Mouse (Mus musculus): ENCODE measurements around the gene Chl1.

Chl1 gene

GRCm38 (mm10) chr6:103665677-103666316, 155.4 kb downstream of the Chl1 start:
- no peak for DNase-seq (ENCODE audit: low spot score)

GRCm38 (mm10) chr6:103673111-103673510, 162.7 kb downstream of the Chl1 start:
- DNase-seq (ENCODE audit: low spot score): no peak

GRCm38 (mm10) chr6:103674332-103674731, 163.9 kb downstream of the Chl1 start:
- DNase-seq (ENCODE audit: low spot score): peak; percentile 13

- no peak for DNase-seq (ENCODE audit: low spot score)
Observed at GRCm38 (mm10) chr6:103675145-103675544, 164.8 kb downstream of the Chl1 start.

- DNase-seq (ENCODE audit: low spot score): no peak
Observed at GRCm38 (mm10) chr6:103676664-103677063, 166.3 kb downstream of the Chl1 start.

- no peak for DNase-seq (ENCODE audit: low spot score)
Observed at GRCm38 (mm10) chr6:103677072-103677471, 166.7 kb downstream of the Chl1 start.

- peak; percentile 26 for DNase-seq (ENCODE audit: low spot score)
Observed at GRCm38 (mm10) chr6:103682854-103683574, 172.6 kb downstream of the Chl1 start.

- DNase-seq (ENCODE audit: low spot score): no peak
Observed at GRCm38 (mm10) chr6:103692511-103692910, 182.1 kb downstream of the Chl1 start.

- DNase-seq (ENCODE audit: low spot score): peak; percentile 2
Observed at GRCm38 (mm10) chr6:103697349-103698028, 187.1 kb downstream of the Chl1 start.

- no peak for DNase-seq (ENCODE audit: low spot score)
Observed at GRCm38 (mm10) chr6:103699482-103699881, 189.1 kb downstream of the Chl1 start.

GRCm38 (mm10) chr6:103699895-103700294, 189.5 kb downstream of the Chl1 start:
- DNase-seq (ENCODE audit: low spot score): no peak

- DNase-seq (ENCODE audit: low spot score): no peak
Observed at GRCm38 (mm10) chr6:103700336-103700735, 189.9 kb downstream of the Chl1 start.

- DNase-seq (ENCODE audit: low spot score): no peak
Observed at GRCm38 (mm10) chr6:103706366-103706765, 196.0 kb downstream of the Chl1 start.

GRCm38 (mm10) chr6:103739291-103739690, 228.9 kb downstream of the Chl1 start:
- no peak for DNase-seq (ENCODE audit: low spot score)

GRCm38 (mm10) chr6:103742784-103743183, 232.4 kb downstream of the Chl1 start:
- DNase-seq (ENCODE audit: low spot score): no peak

- no peak for DNase-seq (ENCODE audit: low spot score)
Observed at GRCm38 (mm10) chr6:103746103-103746502, 235.7 kb downstream of the Chl1 start.

- no peak for DNase-seq (ENCODE audit: low spot score)
Observed at GRCm38 (mm10) chr6:103749122-103749773, 238.9 kb downstream of the Chl1 start.

GRCm38 (mm10) chr6:103753891-103754290, 243.5 kb downstream of the Chl1 start:
- no peak for DNase-seq (ENCODE audit: low spot score)

GRCm38 (mm10) chr6:103766830-103767229, 256.4 kb downstream of the Chl1 start:
- no peak for DNase-seq (ENCODE audit: low spot score)

- DNase-seq (ENCODE audit: low spot score): no peak
Observed at GRCm38 (mm10) chr6:103781058-103781457, 270.7 kb downstream of the Chl1 start.

GRCm38 (mm10) chr6:103791077-103791632, 280.8 kb downstream of the Chl1 start:
- DNase-seq (ENCODE audit: low spot score): no peak

- no peak for DNase-seq (ENCODE audit: low spot score)
Observed at GRCm38 (mm10) chr6:103795241-103795640, 284.9 kb downstream of the Chl1 start.

Measured in lung, postnatal 25 days (tissue).